Mouse (Mus musculus) adrenal gland, adult 2 months (tissue): ENCODE measurements around the gene Inpp5d. TPM values are rescaled to one million over a fixed set of nuclear protein-coding genes. Genes with fewer than 3 reads are reported as not detected.

ENCODE experiments used
- DNase-seq: peaks from one replicate; pipeline ENCODE4 v3.0.0; 2021
- polyA plus RNA-seq: library from polyadenylated mRNA; depleted of rRNA; stranded (reverse); fragments of >200 nt; gene quantifications from 2 replicates; pipeline ENCODE4 v1.2.3, GENCODE M21; 2012
- total RNA-seq, 2 experiments: library from RNA; stranded (reverse); gene quantifications; 2 replicates each; pipeline ENCODE4 v1.2.3; 2021

Inpp5d gene
- total and polyA plus RNA-seq, 3 experiments: 11.5 to 21.1 (median 18.4) TPM

DNA sequence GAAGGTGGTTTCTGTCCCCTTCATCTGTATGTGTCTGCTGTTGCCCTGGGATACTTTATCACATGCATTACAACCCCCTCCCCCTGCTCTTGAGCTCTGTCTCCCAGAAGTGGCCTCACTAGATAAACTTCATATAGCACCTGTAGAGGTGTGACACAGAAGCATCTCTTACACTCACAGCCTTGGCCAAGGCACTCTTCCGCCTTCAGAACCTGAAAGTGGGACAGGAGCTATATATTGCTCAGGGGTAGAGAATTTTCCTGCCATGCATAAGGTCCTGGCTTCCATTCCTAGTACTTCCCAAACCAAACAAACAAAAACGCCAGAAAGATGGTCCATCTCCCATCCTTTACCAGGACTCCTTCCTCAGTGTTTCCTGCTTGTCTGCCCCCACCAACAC lies 84.1 kb downstream of the Inpp5d start:
- DNase-seq: no peak

DNA sequence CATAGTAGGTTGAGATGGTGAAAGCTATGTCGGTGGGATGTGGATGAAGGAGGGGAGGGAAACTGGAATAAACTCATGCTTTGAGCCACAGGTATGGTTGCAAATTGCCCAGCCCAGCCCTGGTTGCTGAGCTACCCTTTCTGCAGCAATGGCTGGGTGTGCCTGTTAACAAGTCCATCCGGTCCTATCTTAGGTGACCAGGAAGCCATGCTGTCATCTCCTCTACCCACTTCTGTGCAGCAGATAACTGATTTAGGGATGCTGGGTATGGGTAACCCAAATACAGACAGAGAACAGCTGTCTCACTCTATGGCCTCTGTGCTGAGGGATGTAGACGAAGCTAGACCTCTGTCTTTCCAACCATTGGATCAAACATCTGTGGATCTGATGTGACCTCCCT lies 86.2 kb downstream of the Inpp5d start:
- DNase-seq: no peak

DNA sequence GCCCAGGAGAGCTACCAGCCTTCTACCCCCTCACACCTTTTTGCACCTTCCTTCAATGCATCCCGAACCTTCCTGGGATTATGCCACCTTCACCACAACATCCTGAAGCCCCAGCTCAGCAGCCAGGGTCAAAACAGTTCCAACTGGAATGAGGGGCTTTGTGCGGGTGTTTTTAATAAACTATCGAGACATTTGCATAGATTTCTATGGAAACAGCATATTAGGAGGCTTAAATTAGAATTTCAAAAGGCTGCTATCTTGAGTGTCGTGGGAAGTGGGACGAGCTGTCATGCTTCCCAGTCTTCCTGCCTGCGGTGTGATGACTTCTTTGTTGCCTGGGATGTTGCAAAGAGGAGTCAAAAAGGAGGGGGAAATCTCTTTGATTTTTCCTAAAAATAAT lies 88.9 kb downstream of the Inpp5d start:
- no peak for DNase-seq

DNA sequence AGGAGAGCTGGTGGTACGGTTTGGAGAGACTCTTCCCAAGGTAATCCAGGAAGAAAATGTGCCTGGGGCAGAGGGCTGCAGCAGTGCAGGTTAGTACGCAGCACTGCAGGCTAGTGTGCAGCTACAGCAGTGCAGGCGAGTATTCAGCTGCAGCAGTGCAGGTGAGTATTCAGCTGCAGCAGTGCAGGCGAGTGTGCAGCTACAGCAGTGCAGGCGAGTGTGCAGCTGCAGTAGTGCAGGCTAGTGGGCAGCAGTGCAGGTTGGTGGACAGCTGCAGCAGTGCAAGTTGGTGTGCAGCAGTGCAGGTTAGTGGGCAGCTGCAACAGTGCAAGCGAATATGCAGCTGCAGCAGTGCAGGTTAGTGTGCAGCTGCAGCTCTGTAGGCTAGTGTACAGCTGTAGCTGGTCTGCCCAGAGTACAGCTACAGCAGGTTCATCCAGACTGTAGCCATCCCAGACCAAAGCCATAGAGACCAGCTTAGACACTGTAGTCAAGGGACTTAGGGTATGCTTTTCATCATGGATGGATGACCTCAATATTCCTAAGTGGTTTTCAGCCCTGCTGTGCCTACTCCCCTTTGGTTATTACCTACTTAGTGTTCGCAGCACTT lies 89.7 kb downstream of the Inpp5d start:
- DNase-seq: no peak

DNA sequence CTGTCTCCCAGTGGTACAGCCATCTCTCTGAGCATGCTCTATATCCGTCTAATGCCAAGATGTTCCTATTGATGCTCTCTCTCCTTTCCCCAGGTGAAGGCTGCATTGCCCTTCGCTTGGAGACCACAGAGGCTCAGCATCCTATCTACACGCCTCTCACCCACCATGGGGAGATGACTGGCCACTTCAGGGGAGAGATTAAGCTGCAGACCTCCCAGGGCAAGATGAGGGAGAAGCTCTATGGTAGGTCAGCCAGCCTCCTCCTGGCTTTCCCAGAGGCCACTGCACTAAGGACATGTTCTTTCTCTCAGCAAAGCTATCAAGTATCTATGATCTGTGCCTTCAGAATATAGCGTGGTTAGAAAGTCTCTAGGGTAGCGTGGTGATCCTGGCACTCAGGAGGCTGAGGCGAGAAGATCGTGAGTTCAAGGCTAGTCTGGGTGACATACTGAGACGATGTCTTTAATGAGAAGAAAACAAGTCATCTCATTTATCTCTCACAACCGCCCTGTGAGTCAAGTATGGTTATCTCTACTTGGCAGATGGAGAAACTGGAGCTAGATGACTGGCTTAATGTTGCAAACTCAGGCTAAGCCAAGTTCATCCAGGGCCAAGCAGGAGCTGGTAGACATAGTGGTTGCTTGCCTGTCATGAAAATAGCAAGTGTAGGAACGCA lies 92.0 kb downstream of the Inpp5d start:
- DNase-seq: no peak

DNA sequence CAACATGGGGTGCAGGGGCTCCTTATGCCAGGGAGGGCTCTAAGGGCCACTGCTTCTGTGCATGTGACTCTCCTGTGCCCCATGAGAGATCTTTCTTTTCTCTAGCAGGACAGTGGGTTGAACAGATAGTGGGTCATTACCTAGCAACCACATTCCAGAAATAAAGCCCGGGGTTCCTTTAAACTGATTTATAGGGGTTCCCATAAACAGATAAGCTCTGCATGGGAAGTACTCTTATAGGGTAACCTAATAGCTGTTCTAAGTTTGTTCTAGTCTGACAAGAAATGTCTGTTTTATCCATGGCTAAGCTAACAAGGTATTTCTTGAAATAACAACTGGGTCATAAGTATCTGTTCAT lies 92.5 kb downstream of the Inpp5d start:
- DNase-seq: no peak

DNA sequence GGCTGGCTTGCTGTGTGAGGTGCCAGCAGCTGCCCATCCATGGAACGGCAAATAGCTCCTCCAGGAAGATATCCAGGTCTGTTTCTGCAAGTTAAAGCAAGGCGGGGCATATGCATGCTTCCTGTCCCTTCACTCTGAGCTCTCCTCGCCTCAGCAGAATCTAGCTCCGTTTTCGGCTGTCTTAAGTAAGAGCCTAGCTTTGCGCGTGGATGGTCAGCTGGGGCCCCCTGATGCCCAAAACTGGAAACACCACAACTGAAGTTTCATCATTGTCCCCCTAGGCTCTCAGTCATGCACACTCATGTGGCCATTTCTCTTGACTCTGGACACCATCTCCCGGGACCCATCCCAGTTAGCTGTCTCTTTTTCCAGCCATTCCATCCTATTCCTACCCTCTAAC lies 101.3 kb downstream of the Inpp5d start:
- peak; percentile 53 for DNase-seq

DNA sequence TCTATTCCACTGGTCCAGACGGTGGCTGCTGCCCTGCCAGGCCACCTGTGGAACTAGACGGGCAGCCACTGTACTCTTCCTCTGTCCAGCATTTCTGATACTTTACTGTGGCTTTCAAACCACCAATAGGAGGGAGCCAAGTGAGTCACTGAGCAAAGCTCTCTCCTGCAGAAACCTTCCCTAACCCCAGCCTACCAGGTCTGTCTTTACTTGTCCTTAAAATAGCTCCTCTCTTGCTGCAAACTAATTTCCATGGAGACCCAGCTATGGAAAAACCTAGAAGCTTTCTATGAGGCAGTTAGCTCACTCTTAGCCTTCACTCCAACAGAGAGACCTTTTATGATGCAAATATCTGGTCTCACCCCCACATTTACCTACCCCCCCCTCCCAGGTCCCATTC lies 102.0 kb downstream of the Inpp5d start:
- DNase-seq: no peak

DNA sequence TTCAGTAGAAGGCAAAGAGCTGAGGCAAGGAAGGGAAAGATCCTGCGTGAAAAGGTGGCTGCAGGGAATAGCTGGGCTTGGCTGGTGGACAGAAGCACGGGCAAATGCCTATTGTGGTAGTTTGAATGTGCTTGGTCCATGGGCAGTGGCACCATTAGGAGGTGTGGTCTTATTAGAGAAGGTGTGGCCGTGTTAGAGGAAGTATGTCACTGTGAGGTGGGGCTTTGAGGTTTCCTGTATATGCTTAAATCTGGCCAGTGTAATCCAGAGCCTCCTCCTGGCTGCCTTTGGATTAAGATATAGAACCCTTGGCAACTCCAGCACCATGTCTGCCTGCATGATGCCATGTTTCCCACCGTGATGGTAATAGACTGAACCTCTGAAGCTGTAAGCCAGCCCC lies 103.2 kb downstream of the Inpp5d start:
- DNase-seq: no peak

DNA sequence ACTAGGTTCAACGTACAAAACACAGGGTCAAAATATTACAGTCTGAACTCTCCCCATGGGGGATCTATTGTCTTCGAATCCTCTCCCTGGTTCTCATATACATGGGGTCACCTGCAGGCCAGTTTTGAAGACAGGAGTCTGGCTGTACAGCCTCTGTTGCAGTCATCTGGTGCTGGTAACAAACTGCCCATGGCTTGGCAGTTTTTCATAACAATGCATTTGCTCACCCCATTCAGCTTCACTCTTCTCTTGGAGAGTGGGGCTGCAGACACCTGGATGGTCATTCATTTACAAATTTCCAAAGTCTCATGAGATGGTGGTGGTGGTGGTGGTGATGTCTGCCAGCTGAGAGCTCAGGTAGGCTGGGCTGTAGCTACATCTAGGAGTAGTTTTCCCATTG lies 109.0 kb downstream of the Inpp5d start:
- no peak for DNase-seq

DNA sequence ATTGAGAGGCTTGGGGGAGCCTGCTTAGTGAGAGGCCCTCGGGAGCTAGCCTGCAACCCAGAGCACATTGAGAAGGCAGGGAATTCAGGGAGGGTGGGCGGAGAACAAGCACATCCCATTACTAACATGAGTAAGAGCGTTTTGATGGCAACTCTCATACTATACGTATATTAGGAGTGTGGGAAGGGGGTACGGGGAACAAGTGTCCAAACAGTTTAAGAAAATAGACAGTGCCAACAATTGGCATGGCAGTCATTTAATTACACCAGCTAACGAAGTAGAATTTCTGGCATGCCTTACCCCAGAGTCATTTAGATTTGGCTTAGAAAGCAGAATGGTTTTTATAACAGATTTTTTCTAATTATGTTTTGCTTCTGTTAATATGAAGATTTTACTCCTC lies 109.7 kb downstream of the Inpp5d start:
- no peak for DNase-seq

DNA sequence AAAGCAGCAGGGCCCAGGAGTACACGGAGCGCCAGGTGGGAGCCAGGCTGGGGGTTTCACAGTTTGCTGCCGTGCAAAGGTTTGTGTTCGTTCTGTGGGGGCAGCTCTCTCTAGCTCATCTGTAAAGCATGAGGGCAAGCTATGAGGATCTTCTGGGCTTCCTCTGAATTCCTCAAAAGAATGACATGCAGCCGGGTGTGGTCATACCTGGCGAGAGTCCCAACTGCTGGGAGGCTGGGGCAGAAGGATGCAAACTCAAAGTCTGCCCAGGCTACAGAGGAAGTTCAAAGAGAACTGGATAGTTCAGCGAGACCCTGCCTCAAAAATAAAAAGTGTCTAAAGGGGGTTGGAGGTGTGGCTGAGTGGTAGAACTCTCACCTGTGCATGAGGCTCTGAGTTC lies 110.2 kb downstream of the Inpp5d start:
- no peak for DNase-seq

DNA sequence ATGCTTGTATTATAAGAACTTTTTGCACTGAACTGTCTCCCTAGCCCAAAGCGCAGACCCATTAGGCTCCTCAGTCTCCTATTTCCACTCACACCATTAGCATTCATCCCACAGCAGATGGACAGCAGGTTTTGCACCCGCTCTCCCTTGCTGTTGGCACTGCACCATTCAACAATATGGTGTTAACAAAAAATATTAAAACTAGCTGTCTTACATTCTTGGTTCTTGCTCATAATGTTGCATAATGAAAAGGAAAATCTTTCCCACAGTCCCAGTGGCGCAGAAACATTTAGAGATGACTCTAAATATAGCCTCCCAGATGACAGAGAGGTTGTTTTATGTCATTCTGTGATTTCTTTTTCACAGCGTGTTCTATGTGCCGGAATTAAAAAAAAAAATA lies 113.1 kb downstream of the Inpp5d start:
- DNase-seq: no peak

DNA sequence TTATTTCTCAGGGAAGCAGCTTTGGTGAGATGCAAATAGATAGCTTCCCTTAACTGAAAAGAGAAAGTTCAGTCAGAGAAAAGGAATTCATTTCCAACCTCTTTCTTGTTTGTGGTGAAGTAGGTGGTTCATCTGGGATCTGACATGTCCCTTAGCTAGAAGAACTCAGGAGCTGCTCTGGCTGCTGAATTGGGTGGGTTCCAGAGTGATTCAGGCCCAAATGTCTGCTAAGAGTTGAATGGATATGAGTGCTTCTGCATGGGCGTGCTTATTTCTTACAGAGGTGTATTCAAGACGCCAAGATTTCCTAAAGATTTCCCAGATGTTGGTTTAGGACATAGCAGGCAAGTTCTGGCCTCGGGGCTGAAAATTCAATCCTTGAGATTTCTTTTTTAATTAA lies 114.0 kb downstream of the Inpp5d start:
- DNase-seq: no peak

DNA sequence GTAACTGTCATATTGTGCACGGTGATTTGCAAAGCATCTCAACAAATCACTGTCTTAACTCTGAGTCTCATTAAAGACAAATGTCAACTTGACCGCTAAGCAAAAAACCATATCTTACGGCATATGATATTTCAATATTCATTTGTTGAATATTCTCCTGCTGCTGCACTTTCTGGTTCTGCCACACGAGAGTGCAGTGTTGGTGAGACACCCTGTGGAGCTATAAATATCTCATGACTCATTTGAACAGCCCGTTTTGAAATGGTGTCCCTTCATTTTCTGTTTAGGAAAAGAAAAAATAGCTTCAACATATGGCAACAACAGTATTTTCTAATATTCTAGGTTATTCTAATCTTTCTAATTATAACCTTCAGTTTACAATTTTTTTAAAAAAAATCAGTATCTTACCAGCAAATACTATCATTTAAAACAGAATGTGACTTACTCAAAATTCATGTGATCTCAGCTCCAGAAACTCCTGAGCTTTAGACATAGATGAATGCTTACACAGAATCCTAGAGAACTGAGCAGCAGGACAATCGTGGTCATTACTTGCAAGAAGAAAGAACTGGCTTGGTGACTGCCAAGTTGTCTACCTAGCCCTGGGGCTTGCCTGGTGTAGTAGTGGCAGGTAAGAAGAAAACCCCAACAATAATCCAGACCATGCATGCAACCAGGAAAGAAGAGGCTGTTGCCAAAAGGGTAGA lies 120.6 kb downstream of the Inpp5d start:
- no peak for DNase-seq

DNA sequence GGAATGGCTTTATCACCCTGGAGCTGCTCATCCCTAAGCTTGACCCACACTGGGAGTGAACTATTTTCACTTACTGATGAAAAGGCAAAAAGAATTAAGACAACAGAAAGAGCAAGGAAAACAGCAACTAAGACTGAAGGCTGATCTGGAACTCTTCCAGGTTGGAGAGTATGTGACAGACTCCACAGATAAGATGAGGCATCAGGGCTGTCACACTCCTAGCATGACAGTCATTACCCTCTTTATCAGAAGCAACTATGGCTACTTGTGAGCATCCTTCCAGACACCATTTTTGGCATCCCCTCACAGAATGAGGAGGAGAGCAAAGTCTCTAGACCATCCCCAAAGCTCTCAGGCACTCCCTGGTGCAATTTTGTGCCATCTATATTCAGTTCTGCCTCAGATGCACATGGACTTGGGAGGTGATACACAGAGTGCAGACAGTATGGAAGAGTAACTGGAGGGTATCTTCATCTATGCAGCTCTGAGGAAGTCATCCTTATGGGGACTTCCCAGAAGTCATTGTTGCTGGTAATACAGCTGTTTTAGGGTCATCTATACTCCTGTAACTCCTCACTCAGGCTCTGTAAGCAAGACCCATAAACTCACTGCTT lies 129.4 kb downstream of the Inpp5d start:
- no peak for DNase-seq

DNA sequence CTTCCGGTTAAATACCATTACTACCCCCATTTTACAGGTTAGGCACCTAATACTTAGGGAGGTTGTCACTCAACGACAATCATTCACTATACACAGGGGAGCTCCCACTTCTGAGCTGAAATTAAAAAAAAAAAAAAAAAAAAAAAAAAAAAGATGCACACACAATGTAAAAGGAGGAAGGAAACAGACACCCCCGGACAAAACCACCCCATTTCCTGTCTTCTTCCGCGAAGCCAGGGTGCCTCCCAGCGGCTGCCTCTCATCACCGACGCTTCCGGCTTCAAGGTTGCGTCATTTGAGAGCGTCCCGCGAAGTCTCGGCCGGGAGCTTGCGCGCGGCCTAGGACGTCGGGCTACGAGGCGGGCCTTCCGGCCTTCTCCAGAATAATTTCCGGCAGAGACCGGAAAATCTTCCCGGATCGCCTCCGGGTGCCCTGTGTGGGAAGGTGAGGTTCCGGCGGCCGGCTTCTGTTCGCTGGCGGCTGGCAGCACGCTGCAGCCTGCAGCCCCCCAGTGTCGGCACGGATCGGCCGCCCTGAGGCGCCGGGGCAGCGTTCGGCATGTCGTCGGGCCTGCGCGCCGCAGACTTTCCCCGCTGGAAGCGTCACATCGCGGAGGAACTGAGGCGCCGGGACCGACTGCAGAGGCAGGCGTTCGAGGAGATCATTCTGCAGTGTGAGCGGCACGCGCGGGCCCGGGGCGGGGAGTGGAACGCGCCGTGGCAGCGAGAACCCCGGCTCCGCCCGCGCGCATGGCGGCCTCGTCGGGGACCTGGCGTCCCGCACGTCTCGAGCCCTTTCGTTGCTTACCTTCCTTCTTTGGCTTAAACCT lies 135.7 kb downstream of the Inpp5d start, which contains the start of gene Atg16l1:
Atg16l1 (plus strand) TSS at position 230 of the 830 bp plus-strand sequence.
- DNase-seq: peak; percentile 96

DNA sequence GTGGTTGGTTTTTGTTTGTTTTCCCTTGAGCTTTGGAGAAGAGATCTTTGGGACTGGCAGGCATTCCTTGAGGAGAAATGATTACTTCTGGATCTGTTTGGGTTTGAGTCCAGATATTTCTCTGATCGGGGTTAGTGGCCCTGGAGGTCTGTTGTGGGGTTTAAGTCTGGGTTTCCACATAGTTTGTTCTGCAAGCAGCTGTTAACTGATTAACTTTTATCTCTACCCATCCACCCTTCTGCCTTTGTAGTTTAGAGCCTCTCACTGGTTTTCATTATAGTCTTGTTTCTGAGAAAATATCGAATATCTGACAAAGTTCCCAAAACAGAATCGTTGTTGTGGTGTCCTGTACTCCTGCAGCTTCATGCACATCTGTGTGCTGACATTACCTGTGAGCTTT lies 143.7 kb downstream of the Inpp5d start:
- DNase-seq: no peak

DNA sequence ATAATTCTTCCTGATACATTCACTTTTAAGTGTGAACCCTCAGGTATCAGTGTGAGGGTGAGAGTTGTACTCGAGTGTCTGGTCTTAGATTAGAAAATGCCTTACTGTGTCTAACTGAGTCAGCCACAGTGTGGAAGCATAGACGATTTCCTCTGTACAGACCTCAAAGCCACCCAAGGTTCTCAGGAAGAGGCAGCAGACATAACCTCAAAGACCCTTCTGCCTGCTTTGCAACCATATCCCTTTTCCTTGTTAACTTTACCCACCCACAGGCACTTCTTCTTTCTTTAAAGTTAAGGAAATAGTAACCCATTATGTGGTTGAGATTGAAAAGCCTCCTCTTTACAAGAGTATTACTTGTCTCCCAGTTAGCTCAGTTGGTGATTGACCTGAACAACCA lies 145.6 kb downstream of the Inpp5d start:
- DNase-seq: no peak

DNA sequence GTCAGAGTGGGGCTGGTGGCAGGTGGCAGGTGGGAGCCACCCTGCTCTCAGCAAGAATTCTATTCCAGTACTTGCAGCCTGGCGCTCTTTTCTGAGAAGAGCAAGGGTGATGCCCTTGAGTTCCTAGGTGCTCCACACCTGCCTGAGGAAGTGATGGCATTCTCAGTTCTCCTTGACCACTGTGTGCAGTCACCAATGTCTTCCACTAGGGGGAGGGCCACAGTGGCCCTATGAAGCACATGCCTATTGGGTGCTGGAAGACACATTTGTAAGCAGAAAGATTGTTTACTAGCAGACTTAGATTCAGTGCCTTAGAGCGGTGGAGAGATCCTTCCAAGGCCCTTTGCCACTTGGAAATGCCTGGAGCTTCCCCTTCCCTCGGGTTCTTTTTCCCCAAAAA lies 146.1 kb downstream of the Inpp5d start:
- DNase-seq: peak; percentile 16

DNA sequence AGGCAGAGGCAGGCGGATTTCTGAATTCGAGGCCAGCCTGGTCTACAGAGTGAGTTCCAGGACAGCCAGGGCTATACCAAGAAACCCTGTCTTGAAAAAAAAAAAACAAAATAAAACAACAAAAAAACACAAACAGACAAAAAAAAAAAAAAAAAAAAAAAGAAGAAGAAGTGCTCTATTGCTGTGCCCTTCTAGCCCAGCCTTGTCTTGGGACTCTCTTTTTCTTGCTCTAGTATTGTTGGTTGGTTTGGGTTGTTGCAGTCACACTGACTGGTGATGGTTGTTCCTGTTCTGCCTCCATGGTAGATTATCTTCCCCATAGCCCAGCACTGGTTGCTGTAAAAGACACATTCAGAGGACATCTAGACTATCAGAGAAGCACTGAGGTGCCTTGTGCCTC lies 149.2 kb downstream of the Inpp5d start:
- DNase-seq: no peak
